Mouse (Mus musculus): ENCODE measurements around the gene Gm340.

- no peak for TF ChIP-seq CTCF (IDR thresholded peaks at IDR 0.05; ENCODE audit: low read depth)
- TF ChIP-seq EP300 (IDR thresholded peaks at IDR 0.05; ENCODE audit: low read depth): no peak
These were observed 52.8 kb downstream of the Gm340 start for GRCm38 (mm10) chr19:41634999-41635398.

Data from heart, postnatal 0 days (tissue).